Mouse (Mus musculus) embryonic stem cell, embryonic (primary cell): ENCODE data around the gene Ptprm.

ENCODE experiments used
- CTCF ChIA-PET, 4 experiments: fragments of 300-600 bp in 2 of 4; fragments of 350-600 bp in 2 of 4; sonication (Branson Sonifier 250); formaldehyde crosslinking; loops; one replicate each; lab custom pipeline; 2022; ENCODE audit warnings: inconsistent platforms in 2 of 4; lab: Charles Lee
- POLR2A ChIA-PET, 4 experiments: fragments of 300-600 bp in 2 of 4; fragments of 350-600 bp in 2 of 4; sonication (Branson Sonifier 250); formaldehyde crosslinking; loops; one replicate each; lab custom pipeline; 2022; ENCODE audit warnings: antibody characterized with exemption in 4 of 4, inconsistent platforms in 1 of 4; lab: Charles Lee

Gene Ptprm

GRCm38 (mm10) chr17:67134235-67134634 lies 220.0 kb downstream of the Ptprm start:
- POLR2A ChIA-PET = no interaction called here
- CTCF ChIA-PET = interaction anchor here in 1 of 4 experiments (0.7 kb wide), 1 partner anchor 542 kb away, joined by 3 read pairs; no protein-coding TSS in a partner anchor

DNA sequence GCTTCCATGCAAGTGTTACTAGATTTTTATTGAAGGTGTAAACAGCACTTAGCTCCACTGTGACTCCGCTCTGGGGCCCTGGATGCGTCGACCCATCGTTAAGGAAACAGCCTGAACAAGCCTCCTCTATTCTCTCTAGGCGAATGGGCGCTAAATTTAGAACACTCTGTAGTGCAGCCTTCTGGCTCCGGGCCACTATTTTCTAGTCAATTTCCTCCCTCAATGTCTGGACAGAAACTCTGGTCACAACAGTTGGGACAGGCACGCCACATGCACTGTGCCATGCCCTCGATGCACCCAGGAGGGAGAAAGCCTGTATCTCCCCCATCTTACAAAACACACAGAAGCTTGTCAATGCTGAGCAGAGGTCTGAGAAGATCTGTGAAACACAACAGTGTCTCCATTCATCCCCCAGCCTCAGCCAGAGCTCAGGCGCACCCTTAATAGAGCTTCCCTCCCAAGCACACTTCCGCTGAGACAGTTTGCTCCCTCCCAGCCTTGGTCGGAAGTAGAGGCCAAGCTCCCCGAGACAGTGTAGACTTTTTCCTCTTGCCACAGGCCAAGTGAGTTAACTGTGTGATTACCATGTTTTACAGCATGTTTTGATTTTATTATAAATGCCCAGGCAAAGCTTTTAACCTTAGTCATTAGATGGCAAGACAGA lies 220.7 kb downstream of the Ptprm start:
- POLR2A ChIA-PET = no interaction called here
- CTCF ChIA-PET = interaction anchor here in 2 of 4 experiments (0.7 to 1.3 kb wide), 2 partner anchors 452 to 543 kb away, joined by 3 to 4 read pairs; no protein-coding TSS in a partner anchor

DNA sequence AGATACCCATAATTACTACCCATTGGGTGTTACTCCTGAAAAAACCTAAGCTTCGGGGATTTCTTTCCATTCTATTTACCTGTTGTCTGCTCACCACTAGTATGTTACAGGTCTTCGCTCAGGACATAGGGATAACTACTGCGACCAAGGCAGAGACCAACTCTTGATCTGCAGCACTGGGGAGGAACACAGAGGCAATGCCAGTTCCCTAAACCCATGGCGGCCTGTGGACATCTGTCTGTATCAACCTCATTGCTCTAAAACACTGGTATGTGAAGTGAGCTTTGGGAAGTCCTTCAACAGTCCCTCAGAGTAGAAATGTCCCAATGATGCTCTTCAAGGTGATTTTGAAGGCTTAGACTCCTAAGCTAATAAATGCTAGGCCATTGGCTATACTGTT lies 221.2 kb downstream of the Ptprm start:
- ChIA-PET CTCF (interaction anchor here in 1 of 4 experiments (1.3 kb wide), 1 partner anchor 452 kb away, joined by 4 read pairs; no protein-coding TSS in a partner anchor), POLR2A (no interaction called here)

DNA sequence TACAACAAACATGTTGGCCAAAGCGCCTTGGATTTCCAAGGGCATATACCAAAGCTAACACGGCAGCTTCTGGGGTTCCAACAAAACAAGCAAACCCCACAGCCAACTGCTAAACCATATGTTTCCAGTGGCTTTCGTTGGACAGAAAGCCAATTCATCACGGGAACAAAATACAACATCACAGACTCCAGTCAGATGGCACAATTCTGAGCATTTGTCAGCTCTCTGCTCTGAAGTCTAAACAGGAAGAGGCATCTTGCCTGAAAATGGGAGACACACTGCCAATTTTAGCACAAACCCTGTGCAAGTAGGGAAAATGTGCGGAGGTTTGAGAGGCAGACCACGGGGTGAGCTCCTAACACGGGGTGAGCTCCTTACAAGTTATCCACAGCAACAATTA lies 226.7 kb downstream of the Ptprm start:
- POLR2A ChIA-PET = no interaction called here
- CTCF ChIA-PET = interaction anchor here in 1 of 4 experiments (2.0 kb wide), 1 partner anchor 13 kb away, joined by 5 read pairs; no protein-coding TSS in a partner anchor

DNA sequence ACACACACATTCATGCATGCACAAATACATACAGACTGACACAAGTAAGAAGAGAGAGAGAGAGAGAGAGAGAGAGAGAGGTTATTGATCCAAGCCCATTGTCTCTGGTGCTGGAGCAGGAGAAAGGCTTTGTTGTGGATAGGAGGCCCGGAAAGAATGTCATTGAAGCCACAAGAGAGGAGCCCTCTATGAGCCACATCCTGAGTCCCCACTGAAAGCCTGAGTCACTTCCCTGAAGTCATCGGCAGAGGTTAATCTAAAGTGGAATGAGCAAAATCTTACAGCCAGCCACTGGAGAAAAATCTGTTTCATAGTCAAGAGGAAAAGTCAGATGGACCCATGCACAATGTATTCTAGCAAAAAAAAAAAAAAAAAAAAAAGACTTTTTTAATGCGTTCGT lies 228.7 kb downstream of the Ptprm start:
- ChIA-PET POLR2A (interaction anchor here in 1 of 4 experiments (0.7 kb wide), 1 partner anchor 134 kb away, joined by 4 read pairs; no protein-coding TSS in a partner anchor), CTCF (interaction anchor here in 1 of 4 experiments (2.0 kb wide), 1 partner anchor 15 kb away, joined by 5 read pairs; no protein-coding TSS in a partner anchor)

DNA sequence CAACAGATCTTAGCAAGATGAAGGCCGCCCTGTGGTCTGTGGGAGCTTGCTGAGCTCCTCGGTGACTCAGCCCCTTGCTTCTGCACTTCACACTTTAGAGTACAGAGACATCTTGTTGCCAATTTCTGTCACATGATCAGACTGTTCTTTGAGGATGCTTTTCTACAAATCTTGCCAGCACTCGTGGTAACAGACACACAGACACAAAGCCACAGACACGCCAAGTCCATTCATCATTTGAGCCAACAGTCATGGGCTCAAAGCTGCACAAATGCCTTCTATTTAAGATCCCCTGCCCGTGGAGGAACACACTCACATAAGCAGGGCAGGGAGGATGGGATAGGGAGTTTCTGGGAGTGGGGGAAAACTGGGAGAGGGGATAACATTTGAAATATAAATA lies 230.0 kb downstream of the Ptprm start:
- CTCF ChIA-PET = interaction anchor here in 1 of 4 experiments (2.3 kb wide), 1 partner anchor 16 kb away, joined by 9 read pairs; no protein-coding TSS in a partner anchor
- POLR2A ChIA-PET = no interaction called here

DNA sequence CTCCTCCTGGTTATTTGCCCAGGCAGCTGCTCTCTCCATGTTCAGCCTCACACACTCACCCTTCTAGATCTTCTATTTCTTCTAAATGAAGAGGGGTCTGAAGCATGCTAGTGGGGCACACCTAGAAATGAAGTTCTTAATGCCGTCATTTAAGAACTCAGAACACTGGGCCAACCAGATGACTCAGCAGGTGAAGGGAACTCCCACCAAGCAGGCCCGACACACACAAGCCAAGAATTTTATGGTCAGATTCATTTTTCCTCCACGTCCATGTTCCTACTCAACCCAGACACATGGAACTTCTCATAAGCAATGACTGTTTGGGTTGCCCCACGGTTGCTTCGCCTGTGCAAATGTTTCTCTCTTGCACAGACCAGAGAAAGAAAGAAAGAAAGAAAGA lies 230.5 kb downstream of the Ptprm start:
- ChIA-PET POLR2A (no interaction called here), CTCF (interaction anchor here in 1 of 4 experiments (2.3 kb wide), 1 partner anchor 17 kb away, joined by 9 read pairs; no protein-coding TSS in a partner anchor)

GRCm38 (mm10) chr17:67120863-67121262 lies 233.4 kb downstream of the Ptprm start:
- POLR2A ChIA-PET = interaction anchor here in 1 of 4 experiments (0.6 to 0.9 kb wide), 2 partner anchors 11 to 18 kb away, joined by 3 to 6 read pairs; no protein-coding TSS in a partner anchor
- CTCF ChIA-PET = interaction anchor here in 1 of 4 experiments (1.1 kb wide), 1 partner anchor 19 kb away, joined by 4 read pairs; no protein-coding TSS in a partner anchor

GRCm38 (mm10) chr17:67118676-67119340 lies 235.4 kb downstream of the Ptprm start:
- POLR2A ChIA-PET = no interaction called here
- CTCF ChIA-PET = no interaction called here

DNA sequence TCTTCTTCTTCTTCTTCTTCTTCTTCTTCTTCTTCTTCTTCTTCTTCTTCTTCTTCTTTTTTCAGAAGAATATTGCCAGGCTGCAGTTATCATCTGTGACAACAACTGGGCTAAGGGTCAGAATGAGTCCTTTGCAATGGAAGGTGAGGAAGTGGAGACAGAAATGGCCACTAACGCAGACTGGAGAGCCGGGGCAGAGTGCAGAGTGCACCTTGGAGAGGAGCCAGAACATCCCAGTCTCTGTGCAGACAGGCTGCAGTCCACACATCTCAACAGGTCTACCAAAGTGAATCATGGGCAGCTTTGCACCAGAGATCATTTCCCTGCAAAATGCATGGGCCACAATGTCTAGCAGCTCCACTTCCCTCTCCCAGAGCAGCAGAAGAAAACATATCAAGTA lies 239.4 kb downstream of the Ptprm start:
- POLR2A ChIA-PET = no interaction called here
- CTCF ChIA-PET = no interaction called here

GRCm38 (mm10) chr17:67112679-67113078 lies 241.6 kb downstream of the Ptprm start:
- ChIA-PET CTCF (no interaction called here), POLR2A (no interaction called here)

- ChIA-PET POLR2A (no interaction called here), CTCF (no interaction called here)
These were observed 248.1 kb downstream of the Ptprm start for GRCm38 (mm10) chr17:67106176-67106575.

DNA sequence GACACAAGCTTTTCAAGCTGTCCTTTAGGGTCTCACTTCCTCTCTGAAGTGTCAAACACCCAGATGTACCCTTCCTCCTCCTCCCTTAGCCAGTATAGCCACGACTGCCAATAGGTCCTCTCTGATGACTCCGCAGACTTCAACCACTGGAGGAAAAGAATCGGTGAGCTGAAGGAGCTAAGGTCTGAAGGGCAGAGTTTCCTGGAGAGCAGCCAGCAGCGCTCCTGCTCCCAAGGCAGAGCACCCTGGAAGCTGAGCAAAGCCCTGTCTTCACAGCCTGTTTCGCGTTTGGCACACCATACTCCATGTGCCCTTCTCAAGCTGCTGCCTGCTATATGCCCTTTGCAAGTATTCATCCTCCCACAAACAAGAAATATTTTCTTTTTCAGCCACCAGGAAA lies 252.2 kb downstream of the Ptprm start:
- POLR2A ChIA-PET = interaction anchor here in 1 of 4 experiments (0.8 kb wide), 1 partner anchor 238 kb away, joined by 7 read pairs; no protein-coding TSS in a partner anchor
- CTCF ChIA-PET = no interaction called here

- ChIA-PET CTCF (interaction anchor here in 1 of 4 experiments (0.6 kb wide), 1 partner anchor 370 kb away, joined by 11 read pairs; no protein-coding TSS in a partner anchor), POLR2A (no interaction called here)
These were observed 263.3 kb downstream of the Ptprm start for GRCm38 (mm10) chr17:67090997-67091396.

GRCm38 (mm10) chr17:67090153-67090552 lies 264.1 kb downstream of the Ptprm start:
- CTCF ChIA-PET = no interaction called here
- POLR2A ChIA-PET = no interaction called here

DNA sequence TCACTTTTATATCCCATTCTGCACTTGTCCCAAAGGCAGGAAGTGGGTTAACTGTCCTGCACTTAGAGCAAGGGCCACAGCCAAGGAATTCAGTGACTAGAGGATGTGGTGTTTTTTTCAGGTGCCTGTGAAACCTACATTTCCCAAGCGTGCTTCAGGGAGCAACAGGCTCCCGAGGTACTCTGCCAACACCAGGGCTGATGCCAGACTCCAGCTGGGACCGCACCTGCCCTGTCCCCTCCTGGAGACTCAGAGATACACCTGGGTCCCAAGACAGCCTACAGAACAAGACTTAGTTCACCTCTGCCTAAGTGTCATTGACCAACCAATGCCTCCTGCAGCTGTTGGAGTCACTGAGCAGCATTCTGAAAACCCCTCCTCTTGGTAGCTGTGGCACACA lies 264.6 kb downstream of the Ptprm start:
- ChIA-PET CTCF (no interaction called here), POLR2A (no interaction called here)

- ChIA-PET CTCF (interaction anchor here in 1 of 4 experiments (1.1 to 1.3 kb wide), 2 partner anchors 53 to 386 kb away, joined by 3 to 5 read pairs; no protein-coding TSS in a partner anchor), POLR2A (no interaction called here)
These were observed 266.7 kb downstream of the Ptprm start for GRCm38 (mm10) chr17:67087585-67087984.

DNA sequence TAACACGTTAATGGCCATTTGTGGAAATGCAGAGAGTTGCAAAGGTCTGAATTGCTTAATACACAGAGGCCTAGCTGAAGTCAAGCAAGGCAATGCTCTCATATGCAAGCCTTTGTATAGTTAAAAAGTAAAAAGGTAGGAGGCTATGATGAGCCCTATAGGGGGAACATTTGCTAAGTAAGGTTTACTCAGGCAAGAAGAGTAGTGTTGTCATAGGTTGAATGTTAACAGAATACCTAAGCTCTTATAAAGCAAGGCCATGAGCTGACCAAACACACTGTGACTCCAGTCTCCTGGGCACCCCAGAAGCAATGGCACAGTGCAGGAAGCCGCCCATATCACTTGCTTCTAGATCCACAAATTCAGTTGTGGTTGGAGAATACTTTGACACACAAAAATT lies 267.4 kb downstream of the Ptprm start:
- ChIA-PET POLR2A (no interaction called here), CTCF (interaction anchor here in 1 of 4 experiments (1.1 to 1.3 kb wide), 2 partner anchors 54 to 386 kb away, joined by 3 to 5 read pairs; no protein-coding TSS in a partner anchor)

GRCm38 (mm10) chr17:67084501-67084900 lies 269.8 kb downstream of the Ptprm start:
- ChIA-PET CTCF (interaction anchor here in 2 of 4 experiments (0.6 to 1.7 kb wide), 2 partner anchors 10 to 56 kb away, joined by 3 to 4 read pairs; no protein-coding TSS in a partner anchor), POLR2A (no interaction called here)
